Mouse (Mus musculus): Measurements from ENCODE around the gene Dnajc9. TPM values are rescaled to one million over a fixed set of nuclear protein-coding genes. Genes with fewer than 3 reads are reported as not detected.

The Dnajc9 gene
- polyA plus RNA-seq, 1 experiment = 76.8 TPM

DNA sequence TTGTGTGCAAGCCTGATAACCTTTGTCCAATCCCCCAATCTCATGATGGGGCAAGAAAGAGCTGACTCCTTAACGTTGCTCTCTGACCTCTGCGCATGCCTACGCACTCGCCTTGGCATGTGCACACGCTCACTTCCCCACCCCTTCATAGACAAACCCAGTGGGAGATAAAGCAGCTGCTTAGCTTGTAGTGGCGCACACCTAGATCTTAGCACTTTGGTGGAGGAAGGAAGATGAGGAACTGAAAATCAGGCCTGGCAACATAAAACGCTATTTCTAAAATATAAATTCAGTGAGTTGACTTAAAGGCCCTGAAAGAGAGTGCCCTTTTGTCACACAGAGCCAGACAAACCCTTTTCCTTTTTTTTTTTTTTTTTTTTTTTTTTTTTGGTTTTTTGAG, 17.9 kb downstream of the Dnajc9 start:
- Histone ChIP-seq H3K4me3 (ENCODE audit: insufficient read depth, low read length) (no peak overlapping the region), H3K27ac (ENCODE audit: insufficient read depth, low read length) (no peak overlapping the region), H3K4me1 (ENCODE audit: control insufficient read depth, insufficient read depth, low read length) (no peaks in the 10 kb centered on the region)
- TF ChIP-seq POLR2A (IDR thresholded peaks at IDR 0.05; ENCODE audit: low read depth, low read length) = no peak
- no peak for TF ChIP-seq CTCF (IDR thresholded peaks at IDR 0.05; ENCODE audit: borderline replicate concordance, insufficient read depth, low read length)

DNA sequence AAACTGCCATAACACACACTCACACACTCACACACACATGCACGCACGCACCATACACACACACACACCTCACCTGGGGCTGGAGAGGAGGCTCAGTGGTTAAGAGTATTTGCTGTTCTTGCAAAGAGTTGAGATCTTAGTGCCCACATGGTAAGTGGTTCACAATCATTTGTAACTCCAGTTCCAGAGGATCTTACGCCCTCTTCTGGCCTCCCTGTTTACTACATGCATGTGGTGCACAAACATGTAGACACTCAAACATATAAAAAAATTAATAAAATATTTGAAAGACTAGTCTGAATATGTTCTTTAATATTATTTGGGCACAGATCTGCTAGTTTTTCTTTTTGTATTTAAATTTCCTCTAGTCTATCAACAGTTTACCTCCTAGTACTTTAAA, 20.4 kb downstream of the Dnajc9 start:
- TF ChIP-seq CTCF (IDR thresholded peaks at IDR 0.05; ENCODE audit: borderline replicate concordance, insufficient read depth, low read length) = no peak
- TF ChIP-seq POLR2A (IDR thresholded peaks at IDR 0.05; ENCODE audit: low read depth, low read length) = no peak
- Histone ChIP-seq H3K4me3 (ENCODE audit: insufficient read depth, low read length) (no peak overlapping the region), H3K4me1 (ENCODE audit: control insufficient read depth, insufficient read depth, low read length) (no peaks in the 10 kb centered on the region), H3K27ac (ENCODE audit: insufficient read depth, low read length) (no peak overlapping the region)

DNA sequence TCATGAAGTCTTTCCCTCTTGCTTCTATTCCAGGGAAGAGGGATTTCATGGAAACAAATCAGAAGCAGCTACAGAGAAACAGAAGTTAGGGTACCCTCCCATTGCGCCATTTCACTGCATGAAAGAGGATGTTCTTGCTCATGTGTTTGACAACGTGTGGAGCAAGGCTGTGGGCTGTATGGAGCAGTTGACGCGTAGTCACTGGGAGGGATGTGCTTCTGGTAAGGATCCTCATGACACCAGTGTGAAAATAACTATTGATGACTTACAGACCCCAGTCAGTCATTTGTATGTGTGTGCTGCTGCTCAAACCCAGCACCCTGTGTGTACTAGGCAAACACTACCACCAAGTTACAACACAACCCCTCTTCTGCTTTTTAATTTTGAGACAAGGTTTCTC, 25.5 kb downstream of the Dnajc9 start:
- Histone ChIP-seq H3K27ac (ENCODE audit: insufficient read depth, low read length) (no peak overlapping the region), H3K4me3 (ENCODE audit: insufficient read depth, low read length) (no peak overlapping the region), H3K4me1 (ENCODE audit: control insufficient read depth, insufficient read depth, low read length) (no peaks in the 10 kb centered on the region)
- TF ChIP-seq POLR2A (IDR thresholded peaks at IDR 0.05; ENCODE audit: low read depth, low read length) = no peak
- no peak for TF ChIP-seq CTCF (IDR thresholded peaks at IDR 0.05; ENCODE audit: borderline replicate concordance, insufficient read depth, low read length)

DNA sequence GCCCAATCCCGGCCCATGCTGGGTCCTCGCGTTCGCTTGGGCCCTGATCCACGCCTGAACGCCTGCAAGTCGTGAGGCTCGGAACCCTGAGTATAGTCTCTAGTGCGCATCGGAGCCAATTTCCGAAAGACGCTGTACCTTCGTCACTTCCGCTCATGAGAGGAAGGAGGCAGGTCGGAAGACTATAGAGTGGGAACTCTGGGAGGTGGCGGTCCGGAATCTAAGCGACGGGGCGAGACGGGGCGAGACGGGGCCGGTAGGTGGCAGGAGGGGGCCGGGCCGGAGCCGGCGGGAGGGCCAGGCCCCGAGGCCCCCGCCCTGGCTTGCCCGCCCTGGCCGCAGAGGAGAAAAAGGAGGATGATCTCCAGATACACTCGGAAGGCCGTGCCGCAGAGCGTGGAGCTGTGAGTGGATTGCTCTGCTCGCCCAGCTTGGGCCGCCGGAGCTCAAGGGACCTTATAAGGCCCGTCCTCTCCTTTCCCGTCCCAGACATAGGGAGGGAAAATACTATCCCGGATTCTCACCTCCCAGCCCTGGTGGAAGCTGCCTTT, 40.6 kb downstream of the Dnajc9 start, which contains the start of the genes Ecd and Fam149b:
Gene Ecd (minus strand): TSS at position 131 of the 551 bp plus-strand sequence.
Gene Fam149b (plus strand): TSS at position 172 of the 551 bp plus-strand sequence.
- Histone ChIP-seq H3K4me3 (ENCODE audit: insufficient read depth, low read length) (peak within 1 kb of the TSS; percentile 97), H3K27ac (ENCODE audit: insufficient read depth, low read length) (peak within 1 kb of the TSS; percentile 82), H3K4me1 (ENCODE audit: control insufficient read depth, insufficient read depth, low read length) (peaks cover 8% of the 10 kb centered on the region; the same call in 1 of the 2 replicates)
- peak; percentile 79 for TF ChIP-seq POLR2A (IDR thresholded peaks at IDR 0.05; ENCODE audit: low read depth, low read length)
- no peak for TF ChIP-seq CTCF (IDR thresholded peaks at IDR 0.05; ENCODE audit: borderline replicate concordance, insufficient read depth, low read length)

DNA sequence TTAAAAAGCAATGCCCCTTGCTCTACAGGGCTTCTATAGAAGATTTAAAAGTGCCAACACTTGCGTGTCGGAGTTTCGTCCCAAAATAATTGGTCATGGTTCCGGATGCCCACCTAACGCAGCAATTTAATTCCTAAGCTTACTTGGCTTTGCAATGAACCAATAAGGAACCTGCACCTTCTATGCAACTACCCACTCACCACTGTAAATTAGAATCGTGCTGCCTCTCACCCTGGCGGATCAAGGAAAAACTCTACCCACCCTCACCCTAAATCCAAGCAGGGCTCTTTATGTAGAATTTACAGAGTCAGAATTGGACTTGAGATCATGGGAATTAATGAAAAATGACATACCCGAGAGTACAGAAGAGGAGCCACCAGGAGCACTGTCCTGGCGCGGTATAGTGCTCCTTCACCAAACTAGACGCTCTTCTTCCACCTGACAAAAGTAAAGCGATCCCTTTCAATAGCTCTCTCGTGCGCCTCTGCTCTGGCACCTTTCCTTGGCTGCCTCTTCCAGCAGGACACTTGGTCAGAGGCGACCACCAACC, 41.2 kb downstream of the Dnajc9 start:
- Histone ChIP-seq H3K4me1 (ENCODE audit: control insufficient read depth, insufficient read depth, low read length) (peaks cover 8% of the 10 kb centered on the region; the same call in 1 of the 2 replicates), H3K4me3 (ENCODE audit: insufficient read depth, low read length) (peak overlapping the region; percentile 88), H3K27ac (ENCODE audit: insufficient read depth, low read length) (peak overlapping the region; percentile 44; the same call in 1 of the 2 replicates)
- TF ChIP-seq CTCF (IDR thresholded peaks at IDR 0.05; ENCODE audit: borderline replicate concordance, insufficient read depth, low read length) = no peak
- no peak for TF ChIP-seq POLR2A (IDR thresholded peaks at IDR 0.05; ENCODE audit: low read depth, low read length)

DNA sequence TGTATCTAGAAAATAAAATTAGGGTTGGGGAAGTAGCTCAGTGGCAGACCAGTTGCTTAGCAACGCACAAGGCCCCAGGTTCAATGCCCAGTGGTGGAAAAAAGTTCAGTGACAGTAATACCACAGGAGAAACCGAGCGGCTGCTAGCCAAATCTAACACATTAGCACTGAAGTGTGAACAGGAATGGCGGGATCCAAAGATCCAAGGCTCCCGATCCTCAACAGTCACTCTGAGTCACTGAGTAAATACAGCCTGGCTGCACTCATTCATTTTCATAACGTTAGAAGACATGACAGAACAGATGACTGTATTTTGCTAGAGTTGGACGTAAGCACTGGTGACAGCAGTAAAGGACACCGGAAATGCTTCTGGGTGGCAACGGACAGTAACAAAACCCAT, 42.8 kb downstream of the Dnajc9 start:
- H3K4me3 ChIP-seq (ENCODE audit: insufficient read depth, low read length) = no peak overlapping the region
- TF ChIP-seq POLR2A (IDR thresholded peaks at IDR 0.05; ENCODE audit: low read depth, low read length) (no peak), CTCF (IDR thresholded peaks at IDR 0.05; ENCODE audit: borderline replicate concordance, insufficient read depth, low read length) (no peak)
- no peak overlapping the region for H3K27ac ChIP-seq (ENCODE audit: insufficient read depth, low read length)
- peaks cover 8% of the 10 kb centered on the region; the same call in 1 of the 2 replicates for H3K4me1 ChIP-seq (ENCODE audit: control insufficient read depth, insufficient read depth, low read length)

DNA sequence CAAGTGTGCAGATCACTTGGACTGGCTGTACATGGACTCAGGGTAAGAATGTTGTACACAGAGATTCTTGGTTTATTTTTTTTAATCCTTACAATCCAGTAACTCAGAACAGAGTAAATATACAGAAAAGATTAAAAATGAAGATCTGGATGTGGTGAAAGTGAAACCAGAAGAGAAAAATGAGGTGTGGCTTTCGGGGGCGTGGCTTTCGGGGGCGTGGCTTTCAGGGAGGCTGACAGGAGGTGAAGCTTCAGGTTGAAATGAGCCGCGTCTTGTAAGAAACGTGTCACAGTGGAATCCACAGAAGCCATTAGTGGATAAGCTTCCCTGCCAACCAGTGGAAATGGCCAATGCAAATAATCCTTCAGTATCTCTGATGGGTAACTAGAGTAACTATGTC, 47.8 kb downstream of the Dnajc9 start:
- no peak overlapping the region for H3K27ac ChIP-seq (ENCODE audit: insufficient read depth, low read length)
- no peak for TF ChIP-seq POLR2A (IDR thresholded peaks at IDR 0.05; ENCODE audit: low read depth, low read length)
- no peak for TF ChIP-seq CTCF (IDR thresholded peaks at IDR 0.05; ENCODE audit: borderline replicate concordance, insufficient read depth, low read length)
- H3K4me3 ChIP-seq (ENCODE audit: insufficient read depth, low read length) = no peak overlapping the region
- peaks cover under 1% of the 10 kb centered on the region; the same call in 1 of the 2 replicates for H3K4me1 ChIP-seq (ENCODE audit: control insufficient read depth, insufficient read depth, low read length)

DNA sequence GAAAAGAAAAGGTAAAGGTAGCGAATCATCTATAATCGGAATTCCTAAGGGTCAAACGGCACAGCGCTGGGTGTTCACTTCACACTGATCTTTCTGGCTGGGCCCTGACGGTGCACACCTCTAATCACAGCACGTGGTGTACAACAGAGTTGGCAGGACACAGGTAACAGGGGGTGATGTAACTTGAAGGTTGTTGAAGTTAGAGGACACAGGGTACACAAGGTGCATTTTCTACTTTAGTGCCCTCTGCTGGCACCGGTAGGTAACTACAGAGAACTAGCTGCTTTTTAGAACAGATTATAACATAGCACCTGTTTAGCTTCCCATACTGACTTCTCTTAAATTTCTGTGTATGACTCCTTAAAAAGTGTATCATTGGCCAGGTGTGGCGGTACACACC, 48.6 kb downstream of the Dnajc9 start:
- Histone ChIP-seq H3K4me3 (ENCODE audit: insufficient read depth, low read length) (no peak overlapping the region), H3K27ac (ENCODE audit: insufficient read depth, low read length) (no peak overlapping the region), H3K4me1 (ENCODE audit: control insufficient read depth, insufficient read depth, low read length) (no peaks in the 10 kb centered on the region)
- TF ChIP-seq CTCF (IDR thresholded peaks at IDR 0.05; ENCODE audit: borderline replicate concordance, insufficient read depth, low read length) (no peak), POLR2A (IDR thresholded peaks at IDR 0.05; ENCODE audit: low read depth, low read length) (no peak)

DNA sequence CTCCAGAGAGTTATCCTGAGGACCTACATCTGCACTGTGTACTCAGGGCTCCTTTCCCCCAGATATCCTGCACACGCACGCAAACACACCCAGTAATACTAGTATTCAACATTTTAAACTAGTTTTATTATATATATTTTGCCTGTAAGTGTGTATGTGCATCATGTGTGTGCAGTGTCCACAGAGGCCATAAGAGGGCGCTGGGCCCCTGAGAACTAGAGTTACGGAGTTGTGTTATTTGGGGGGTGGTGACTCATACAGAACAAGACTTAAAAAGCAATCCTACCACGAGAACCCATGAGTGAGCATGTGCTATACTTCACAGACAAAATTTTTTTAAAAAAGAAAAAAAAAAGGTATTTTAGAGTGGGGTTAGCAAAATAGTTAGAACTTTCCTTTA, 49.3 kb downstream of the Dnajc9 start:
- no peak overlapping the region for H3K4me3 ChIP-seq (ENCODE audit: insufficient read depth, low read length)
- no peaks in the 10 kb centered on the region for H3K4me1 ChIP-seq (ENCODE audit: control insufficient read depth, insufficient read depth, low read length)
- TF ChIP-seq POLR2A (IDR thresholded peaks at IDR 0.05; ENCODE audit: low read depth, low read length) (no peak), CTCF (IDR thresholded peaks at IDR 0.05; ENCODE audit: borderline replicate concordance, insufficient read depth, low read length) (no peak)
- no peak overlapping the region for H3K27ac ChIP-seq (ENCODE audit: insufficient read depth, low read length)

Other genes starting within 250 kb of the Dnajc9 start
- gene Kcnk5, start 207.1 kb downstream of the Dnajc9 start, polyA plus RNA-seq (2011; ENCODE audit: insufficient read length, low read depth, missing spikeins) = 0.40 and 1.1 TPM in 2 replicates
- gene Kcnk16, start 119.7 kb downstream of the Dnajc9 start, polyA plus RNA-seq (2011; ENCODE audit: insufficient read length, low read depth, missing spikeins) = not detected in 2 replicates
- gene Nudt13, start 94.2 kb downstream of the Dnajc9 start, polyA plus RNA-seq (2011; ENCODE audit: insufficient read length, low read depth, missing spikeins) = 10.4 and 11.1 TPM in 2 replicates
- 36.4 and 38.2 TPM in 2 replicates for gene Ecd, start 40.8 kb downstream of the Dnajc9 start, polyA plus RNA-seq (2011; ENCODE audit: insufficient read length, low read depth, missing spikeins)
- 34.2 and 39.7 TPM in 2 replicates for gene Fam149b, start 40.7 kb downstream of the Dnajc9 start, polyA plus RNA-seq (2011; ENCODE audit: insufficient read length, low read depth, missing spikeins)
- gene Mrps16, start 4.7 kb upstream of the Dnajc9 start, polyA plus RNA-seq (2011; ENCODE audit: insufficient read length, low read depth, missing spikeins) = 63.6 and 65.0 TPM in 2 replicates
- gene Cfap70, start 63.3 kb upstream of the Dnajc9 start, polyA plus RNA-seq (2011; ENCODE audit: insufficient read length, low read depth, missing spikeins) = 1.4 TPM in 1 of 2 replicates, not detected in the other
- gene Anxa7, start 91.2 kb upstream of the Dnajc9 start, polyA plus RNA-seq (2011; ENCODE audit: insufficient read length, low read depth, missing spikeins) = 127 and 138 TPM in 2 replicates
- 1.2 TPM in 2 replicates for gene Mss51, start 108.0 kb upstream of the Dnajc9 start, polyA plus RNA-seq (2011; ENCODE audit: insufficient read length, low read depth, missing spikeins)
- 80.3 and 93.9 TPM in 2 replicates for gene Ppp3cb, start 157.7 kb upstream of the Dnajc9 start, polyA plus RNA-seq (2011; ENCODE audit: insufficient read length, low read depth, missing spikeins)

Data from embryonic fibroblast, embryonic 13.5 days (primary cell).